Mouse (Mus musculus) intestine, postnatal 0 days (tissue): ENCODE data around the gene Ugt1a10. TPM values are rescaled to one million over a fixed set of nuclear protein-coding genes. Genes with fewer than 3 reads are reported as not detected.
A peak's percentile ranks its signal among the peaks of the same experiment; 100 is the strongest.
"Not testable (repeated sequence)": the region's sequence is repeated elsewhere in the genome, so short reads cannot be mapped to it uniquely, and the experiment has no call there.

Experiments used
- ATAC-seq: fragments of 200-750 bp; cut with Nextera tagmentation; 2 replicates; pipeline ENCODE4 v1.8.0; 2017; ENCODE audit warnings: mild to moderate bottlenecking, moderate TSS enrichment, moderate library complexity
- H3K27ac ChIP-seq: fragments of 300-500 bp; sonication (generic); 2 replicates; pipeline ENCODE4 v1.5.1; 2014; ENCODE audit warnings: mild to moderate bottlenecking, low read depth, low read length, moderate library complexity
- H3K27me3 ChIP-seq: fragments of 300-500 bp; sonication (generic); replicated peaks from 2 replicates; pipeline ENCODE4 v1.6.1; 2014; ENCODE audit warnings: low read length, mixed read lengths; ENCODE audit not compliant: control insufficient read depth, insufficient read depth
- H3K36me3 ChIP-seq: fragments of 300-500 bp; sonication (generic); 2 replicates; pipeline ENCODE4 v1.6.1; 2014; ENCODE audit warnings: mild to moderate bottlenecking, moderate library complexity; ENCODE audit not compliant: control insufficient read depth, insufficient read depth
- H3K4me1 ChIP-seq: fragments of 300-500 bp; sonication (generic); replicated peaks from 2 replicates; pipeline ENCODE4 v1.6.1; 2014; ENCODE audit warnings: antibody characterized with exemption, low read length, mixed read lengths; ENCODE audit not compliant: control insufficient read depth, insufficient read depth
- H3K4me2 ChIP-seq: fragments of 300-500 bp; sonication (generic); replicated peaks from 2 replicates; pipeline ENCODE4 v1.6.1; 2014; ENCODE audit warnings: low read depth, mild to moderate bottlenecking, moderate library complexity
- H3K4me3 ChIP-seq: fragments of 300-500 bp; sonication (generic); 2 replicates; pipeline ENCODE4 v1.5.1; 2014; ENCODE audit warnings: low read depth, low read length
- H3K9ac ChIP-seq: fragments of 300-500 bp; sonication (generic); 2 replicates; pipeline ENCODE4 v1.6.1; 2014; ENCODE audit warnings: mild to moderate bottlenecking, low read depth, low read length
- H3K9me3 ChIP-seq: fragments of 300-500 bp; sonication (generic); 2 replicates; pipeline ENCODE4 v1.6.1; 2016; ENCODE audit warnings: mixed run types; ENCODE audit not compliant: control insufficient read depth
- CTCF ChIP-seq: sonication (generic); IDR thresholded peaks from 2 replicates; pipeline ENCODE4 v1.5.1; 2016; ENCODE audit warnings: low read depth, mild to moderate bottlenecking, control low read depth, antibody characterized with exemption, moderate library complexity
- WGBS: fragments of 180-500 bp; shearing (Covaris S2); extraction: QIAGEN DNeasy Blood & Tissue Kit; methylation state at CpG from one replicate; pipeline ENCODE4 v1.1.7; 2014; 5-methylcytosine and 5-hydroxymethylcytosine counted together
- polyA plus RNA-seq: library from polyadenylated mRNA; unstranded; fragments of >200 nt; fragmentation: Nextera tagmentation; extraction: Ambion mirVana; gene quantifications from 2 replicates; pipeline ENCODE4 v1.2.1, GENCODE M21; 2015

Ugt1a10 gene
- polyA plus RNA-seq, 1 experiment from 2014 or later, result 0.05 TPM

DNA sequence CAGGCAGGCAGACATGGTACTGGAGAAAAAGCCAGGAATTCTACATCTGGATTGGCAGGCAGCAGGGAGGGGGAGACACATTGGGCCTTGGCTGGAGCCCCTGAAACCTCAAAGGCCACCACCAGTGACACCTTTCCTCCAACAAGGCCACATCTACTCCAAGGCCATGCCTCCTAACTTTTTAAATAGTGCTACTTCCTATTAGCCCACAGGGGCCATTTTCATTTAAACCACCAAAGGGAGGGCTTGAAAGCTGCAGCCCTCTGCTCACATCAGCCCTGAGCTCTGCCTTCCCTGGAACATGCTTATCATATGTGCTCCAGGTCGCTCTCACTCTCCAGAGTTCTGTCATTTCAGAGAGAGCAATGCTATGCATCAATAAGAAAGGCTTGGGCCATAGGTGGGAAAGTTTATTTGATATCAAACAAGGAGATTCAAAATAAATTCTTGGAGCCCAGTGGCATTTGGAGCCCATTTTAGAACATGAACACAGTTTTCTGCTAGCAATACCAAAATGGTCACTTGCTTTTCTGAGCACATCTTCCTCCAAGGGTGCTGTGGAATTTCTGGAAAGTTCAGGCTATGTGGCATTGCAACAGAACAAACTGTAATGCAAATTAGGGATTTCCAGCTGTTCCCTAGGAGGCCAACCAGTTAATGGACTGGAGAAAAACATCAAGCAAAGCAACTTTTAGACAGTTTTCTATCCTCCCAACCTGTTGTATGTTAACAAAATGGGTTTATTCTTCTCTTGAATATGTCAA is 49.7 kb downstream of the Ugt1a10 start:
- no peak overlapping the region for H3K4me3 ChIP-seq
- TF ChIP-seq CTCF, result no peak
- ATAC-seq, result no peak
- H3K4me2 ChIP-seq, result no peak overlapping the region
- H3K27ac ChIP-seq, result no peak overlapping the region
- no peaks in the 10 kb centered on the region for H3K9me3 ChIP-seq
- no peaks in the 10 kb centered on the region for H3K36me3 ChIP-seq
- 0 out of 2 replicates have a peak, but pooled peaks cover 7% of the 10 kb centered on the region for H3K4me1 ChIP-seq
- no peaks in the 10 kb centered on the region for H3K27me3 ChIP-seq
- no peak overlapping the region for H3K9ac ChIP-seq
- WGBS, result 77% methylated on average over 1 of the region's 1 CpGs

DNA sequence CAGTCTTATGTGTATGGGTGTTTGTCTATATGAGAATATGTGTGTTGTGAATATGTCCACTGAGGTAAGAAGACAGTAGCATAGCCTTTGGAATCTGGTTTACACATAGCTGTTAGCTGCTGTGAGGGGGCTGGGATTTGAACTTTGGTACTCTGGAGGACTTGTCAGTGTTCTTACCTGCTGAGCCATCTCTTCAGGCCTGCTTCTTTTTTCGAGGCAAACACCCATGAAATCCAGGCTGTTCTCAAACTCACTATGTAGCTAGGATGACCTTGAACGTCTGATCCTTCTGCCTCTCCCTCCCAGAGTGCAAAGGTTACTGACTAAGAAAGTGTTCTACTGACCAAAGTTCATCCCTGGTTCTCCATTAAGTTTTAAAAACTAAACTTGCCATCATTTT is 50.5 kb downstream of the Ugt1a10 start:
- Histone ChIP-seq H3K9ac (no peak overlapping the region), H3K36me3 (no peaks in the 10 kb centered on the region), H3K4me3 (no peak overlapping the region), H3K27ac (no peak overlapping the region), H3K27me3 (no peaks in the 10 kb centered on the region), H3K4me1 (0 out of 2 replicates have a peak, but pooled peaks cover 7% of the 10 kb centered on the region), H3K9me3 (no peaks in the 10 kb centered on the region), H3K4me2 (no peak overlapping the region)
- TF ChIP-seq CTCF, result no peak
- WGBS, result 31% methylated on average over 2 of the region's 2 CpGs
- ATAC-seq, result peak; percentile 46; the same call in 1 of the 2 replicates

DNA sequence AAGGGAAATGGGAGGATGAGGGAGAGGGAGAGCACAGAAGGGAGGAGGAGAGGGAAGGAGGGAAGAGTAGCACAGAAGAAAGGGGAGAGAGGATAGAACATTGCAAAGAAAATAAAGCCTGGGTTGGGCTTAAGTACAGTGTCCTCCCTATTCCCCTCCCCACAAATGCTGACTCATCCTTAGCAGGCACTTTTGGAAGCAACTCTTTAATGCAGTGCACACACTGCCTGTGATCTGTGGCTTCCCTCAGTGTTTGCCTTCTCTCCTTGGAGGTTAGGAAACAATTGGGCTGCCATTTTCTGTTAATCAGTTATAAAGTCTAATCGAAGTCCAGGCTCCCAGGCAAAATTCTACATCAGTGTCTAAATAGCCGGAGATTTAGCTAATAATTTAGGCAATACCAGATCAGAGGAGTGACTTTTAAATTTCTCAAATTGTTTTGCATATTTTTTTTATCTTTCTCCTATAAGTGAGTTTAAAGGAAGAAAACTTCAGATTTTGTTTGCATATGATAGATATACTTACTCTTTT is 53.9 kb downstream of the Ugt1a10 start:
- H3K4me1 ChIP-seq, H3K9me3 ChIP-seq, H3K9ac ChIP-seq, H3K27ac ChIP-seq, H3K36me3 ChIP-seq, H3K4me2 ChIP-seq, H3K27me3 ChIP-seq, H3K4me3 ChIP-seq: not testable (repeated sequence)
- ATAC-seq, result peak; percentile 85
- 31% methylated on average over 2 of the region's 2 CpGs for WGBS

DNA sequence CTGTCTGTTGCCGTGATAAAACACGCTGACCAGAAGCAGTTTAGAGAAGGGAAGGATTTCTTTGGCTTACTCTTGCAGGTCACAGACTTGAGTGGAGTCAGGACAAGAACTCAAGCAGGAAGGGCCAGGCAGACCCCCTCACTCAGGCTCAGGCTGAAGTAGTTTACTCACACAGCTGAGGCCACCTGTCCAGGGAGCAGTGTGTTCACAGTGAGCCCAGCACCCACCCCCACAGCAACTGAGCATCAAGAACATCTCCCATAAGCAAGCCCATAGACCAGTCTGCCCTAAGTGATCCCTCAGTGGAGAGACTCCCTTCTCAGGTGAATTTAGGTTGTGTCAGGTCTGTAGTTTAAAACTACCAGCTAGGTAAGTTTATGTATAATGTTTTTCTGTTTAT is 54.4 kb downstream of the Ugt1a10 start:
- 30% methylated on average over 2 of the region's 2 CpGs for WGBS
- H3K4me2 ChIP-seq, H3K9me3 ChIP-seq, H3K27ac ChIP-seq, ATAC-seq, H3K9ac ChIP-seq, H3K27me3 ChIP-seq, H3K36me3 ChIP-seq, H3K4me1 ChIP-seq, H3K4me3 ChIP-seq: not testable (repeated sequence)

DNA sequence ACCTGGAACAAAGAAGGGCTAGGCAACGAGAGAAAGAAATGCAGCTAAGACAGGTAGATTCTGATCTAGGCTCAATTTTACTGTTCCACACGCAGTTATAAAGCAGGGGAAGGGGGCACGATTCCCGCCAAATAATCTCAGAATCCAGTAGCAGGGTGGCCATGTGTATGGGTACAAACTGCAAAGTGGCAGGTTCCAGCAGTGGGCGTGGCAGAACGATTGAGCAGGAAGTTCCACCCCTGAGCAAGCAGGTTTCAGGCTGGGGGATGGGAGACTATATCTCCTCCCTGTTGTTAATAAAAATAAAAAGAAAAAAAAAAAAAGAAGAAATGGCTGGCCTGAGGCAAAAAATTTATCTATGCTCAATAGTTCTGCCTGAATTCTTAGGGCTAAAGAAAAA is 57.6 kb downstream of the Ugt1a10 start:
- H3K9ac ChIP-seq, H3K9me3 ChIP-seq, H3K4me2 ChIP-seq, H3K36me3 ChIP-seq, H3K4me1 ChIP-seq, H3K27me3 ChIP-seq, ATAC-seq, H3K27ac ChIP-seq, H3K4me3 ChIP-seq: not testable (repeated sequence)
- 73% methylated on average over 6 of the region's 6 CpGs for WGBS

DNA sequence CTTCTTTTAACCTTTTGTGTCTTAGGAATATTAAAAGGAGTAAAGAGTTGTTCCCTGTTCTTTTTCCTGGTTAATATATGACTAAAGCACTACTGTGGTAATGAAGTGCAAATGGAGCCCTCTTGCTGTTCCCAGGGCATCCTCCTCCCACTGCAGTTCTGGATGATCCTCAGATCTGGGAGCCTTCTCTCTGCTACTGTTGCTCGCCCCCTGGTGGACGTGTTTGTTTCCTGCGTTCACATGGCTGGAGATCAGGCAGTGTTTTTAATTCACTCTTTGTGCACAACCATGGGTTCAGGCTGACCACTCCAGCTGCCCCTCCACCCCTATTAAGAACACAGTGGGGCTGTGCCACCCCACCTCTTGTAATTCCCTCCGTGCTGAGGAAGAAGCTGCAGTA is 65.4 kb downstream of the Ugt1a10 start:
- WGBS, result 17% methylated on average over 4 of the region's 4 CpGs
- not testable (repeated sequence) for H3K4me2 ChIP-seq, H3K4me1 ChIP-seq, H3K9me3 ChIP-seq, H3K27ac ChIP-seq, H3K9ac ChIP-seq, H3K27me3 ChIP-seq, H3K36me3 ChIP-seq, H3K4me3 ChIP-seq
- peak; percentile 54 for ATAC-seq
- TF ChIP-seq CTCF, result peak; percentile 64
